Mouse (Mus musculus) urinary bladder, postnatal 4 days (tissue): ENCODE results near the gene Rnf135.
A peak's percentile ranks its signal among the peaks of the same experiment; 100 is the strongest.
"Not testable (repeated sequence)": the region's sequence is repeated elsewhere in the genome, so short reads cannot be mapped to it uniquely, and the experiment has no call there.

Experiments
- DNase-seq, 2 experiments: peaks; one replicate each; pipeline ENCODE4 v3.0.0; 2021 to 2022; ENCODE audit warnings: low spot score in 2 of 2

The Rnf135 gene

DNA sequence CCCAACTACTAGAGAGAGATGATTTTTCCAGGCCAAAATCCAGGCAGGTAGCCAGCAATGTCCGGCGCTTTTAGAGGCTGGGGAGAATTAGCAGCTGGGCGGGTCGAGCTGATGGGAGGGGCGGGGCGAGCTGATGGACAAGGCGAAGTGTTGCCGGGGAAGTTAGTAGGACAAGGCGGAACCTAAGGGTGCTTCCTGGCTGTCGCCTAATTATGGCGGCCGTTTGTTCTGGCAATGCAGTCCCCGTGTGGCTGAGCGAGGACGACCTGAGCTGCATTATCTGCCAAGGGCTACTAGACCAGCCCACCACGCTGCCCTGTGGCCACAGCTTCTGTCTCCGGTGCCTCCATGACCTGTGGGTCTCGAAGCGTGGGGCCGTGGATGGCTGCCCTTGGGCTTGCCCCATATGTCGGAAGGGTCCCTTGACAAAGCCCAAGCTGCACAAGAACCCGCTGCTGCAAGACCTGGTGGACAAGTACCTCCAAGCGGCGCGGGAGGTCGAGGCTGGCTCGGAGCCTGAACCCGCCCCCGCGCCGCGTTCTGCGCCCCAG is at the start of gene Rnf135:
Rnf135 (plus strand) TSS at position 147 of the 551 bp plus-strand sequence.
- peak; percentile 88 to 94 for DNase-seq

- DNase-seq: no peak
Measured at GRCm38 (mm10) chr11:80134744-80135143, 48.9 kb upstream of the Rnf135 start.

GRCm38 (mm10) chr11:80135954-80136683 is 47.5 kb upstream of the Rnf135 start:
- no peak for DNase-seq

- no peak for DNase-seq
Measured at GRCm38 (mm10) chr11:80136786-80137185, 46.9 kb upstream of the Rnf135 start.

- no peak for DNase-seq
Measured at GRCm38 (mm10) chr11:80137773-80138172, 45.9 kb upstream of the Rnf135 start.

DNA sequence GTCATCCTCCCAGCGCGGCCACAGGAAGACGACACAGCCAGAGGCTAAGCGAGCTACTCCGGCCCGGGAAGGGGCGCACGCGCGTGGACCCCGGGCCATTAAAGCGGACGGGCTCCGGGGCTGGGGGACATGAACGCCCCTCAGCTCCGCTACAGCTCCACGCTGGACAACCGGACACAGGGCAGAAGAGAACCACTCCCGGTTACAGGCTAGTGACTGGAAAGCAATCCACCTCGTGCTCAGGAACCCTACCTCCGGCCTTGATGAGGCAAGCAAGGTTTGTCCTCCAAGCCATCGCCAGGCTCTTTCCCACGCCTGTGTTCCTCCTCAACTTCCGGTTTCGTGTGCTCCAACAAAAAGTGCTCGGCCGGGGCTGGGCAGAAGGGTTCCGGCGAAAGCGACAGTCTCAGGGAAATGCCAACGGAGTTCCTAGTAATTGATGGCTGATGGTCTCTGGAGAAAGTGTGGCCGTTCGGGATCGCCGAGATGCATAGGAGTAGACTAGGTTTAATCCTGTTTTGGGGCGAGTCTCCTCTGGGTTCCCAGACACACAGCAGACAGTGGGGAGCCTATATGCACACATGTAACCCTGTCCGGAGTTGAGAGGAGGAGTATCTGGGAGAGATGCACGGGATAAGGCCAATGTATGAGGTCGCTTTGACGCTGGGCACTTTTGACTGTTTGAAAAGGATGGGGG is 41.7 kb upstream of the Rnf135 start, which contains the start of gene Tefm:
Tefm (minus strand) TSS at position 351 of the 697 bp plus-strand sequence.
- DNase-seq: peak; percentile 78 to 79

DNA sequence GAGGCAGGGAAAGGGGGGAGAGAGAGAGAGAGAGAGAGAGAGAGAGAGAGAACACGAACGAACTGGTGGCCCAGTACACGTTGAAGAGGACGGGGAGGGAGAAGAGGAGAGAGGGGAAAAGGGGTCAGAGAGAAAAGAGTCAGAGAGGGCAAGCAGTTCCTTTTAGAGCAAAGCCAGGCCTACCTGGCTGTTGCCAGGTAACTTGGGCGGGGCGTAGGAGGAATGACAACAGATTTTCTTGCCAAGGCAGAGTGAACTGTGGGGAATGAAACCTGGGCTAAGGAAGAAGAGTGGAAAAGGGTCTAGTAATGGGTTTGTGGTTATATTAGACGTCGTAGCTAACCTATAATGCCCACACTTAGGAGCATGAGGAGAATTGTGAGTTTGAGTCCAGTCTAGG is 40.8 kb upstream of the Rnf135 start:
- DNase-seq: no peak

- no peak for DNase-seq
Measured at GRCm38 (mm10) chr11:80145787-80146275, 37.8 kb upstream of the Rnf135 start.

GRCm38 (mm10) chr11:80147748-80148147 is 35.9 kb upstream of the Rnf135 start:
- no peak for DNase-seq

DNA sequence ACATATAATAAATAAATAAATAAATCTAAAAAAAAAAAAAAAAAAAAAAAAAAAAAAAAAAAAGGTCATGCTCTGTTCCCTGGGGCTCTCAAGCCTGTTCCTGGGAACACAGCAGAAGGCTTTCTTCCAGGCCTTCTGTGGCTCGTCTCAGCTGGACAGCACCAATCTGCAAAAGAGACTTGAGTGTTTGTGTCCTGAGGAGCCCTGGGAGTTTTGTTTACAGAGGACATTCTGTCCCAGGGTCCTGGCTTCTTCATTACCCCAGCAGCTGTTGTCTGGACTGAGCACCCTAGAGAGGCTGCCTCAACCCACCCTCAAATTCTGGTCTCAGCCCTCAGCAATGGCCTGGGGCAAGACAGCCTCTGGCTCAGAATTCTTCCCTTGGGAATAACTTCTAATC is 35.3 kb upstream of the Rnf135 start:
- DNase-seq: no peak

- not testable (repeated sequence) for DNase-seq
Measured at GRCm38 (mm10) chr11:80148974-80149373, 34.7 kb upstream of the Rnf135 start.

DNA sequence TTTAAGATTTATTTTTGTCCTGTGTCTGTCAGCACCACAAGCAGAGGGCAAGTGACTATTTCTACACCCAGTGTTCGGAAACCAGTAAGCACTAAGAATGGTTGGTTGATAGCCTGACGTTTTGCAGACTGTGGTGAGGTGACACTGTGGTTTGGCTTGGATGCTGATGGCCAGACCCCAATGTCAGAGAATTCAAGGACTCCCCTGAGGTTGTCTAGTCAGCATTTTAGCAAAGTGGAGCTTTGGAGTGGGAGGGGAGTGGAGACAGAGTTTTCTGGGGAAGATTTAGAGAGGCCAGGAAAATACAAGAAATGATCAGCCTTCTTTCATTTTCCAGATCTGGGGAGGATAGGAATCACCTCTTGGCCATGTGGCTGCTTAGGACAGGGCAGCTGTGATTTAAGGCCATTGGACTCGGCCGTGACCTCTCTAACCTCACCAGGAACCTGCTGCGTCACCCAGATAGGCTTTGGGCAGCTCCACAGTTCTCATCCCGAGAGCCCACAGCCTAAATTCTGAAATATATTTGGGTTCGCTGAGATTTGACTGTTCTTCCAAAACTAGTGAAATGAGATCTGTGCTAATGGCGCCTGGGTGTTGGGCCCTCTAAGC is 34.1 kb upstream of the Rnf135 start:
- no peak for DNase-seq

DNA sequence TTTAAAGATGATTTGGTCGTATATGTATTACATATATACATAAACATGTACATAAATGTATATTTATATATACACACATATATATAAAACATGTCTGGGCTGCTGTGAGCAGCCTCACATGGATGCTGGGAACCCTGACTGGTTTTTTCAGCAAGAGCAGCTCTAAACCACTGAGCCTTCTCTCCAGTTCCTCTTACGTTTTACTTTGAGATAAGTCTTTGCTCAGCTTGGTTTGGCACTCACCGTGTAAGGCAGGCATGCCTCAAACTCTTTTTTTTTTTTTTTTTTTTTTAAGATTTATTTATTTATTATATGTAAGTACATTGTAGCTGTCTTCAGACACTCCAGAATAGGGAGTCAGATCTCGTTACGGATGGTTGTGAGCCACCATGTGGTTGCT is 33.1 kb upstream of the Rnf135 start:
- no peak for DNase-seq

- no peak for DNase-seq
Measured at GRCm38 (mm10) chr11:80151541-80151940, 32.1 kb upstream of the Rnf135 start.

- DNase-seq: no peak
Measured at GRCm38 (mm10) chr11:80152376-80152775, 31.3 kb upstream of the Rnf135 start.

DNA sequence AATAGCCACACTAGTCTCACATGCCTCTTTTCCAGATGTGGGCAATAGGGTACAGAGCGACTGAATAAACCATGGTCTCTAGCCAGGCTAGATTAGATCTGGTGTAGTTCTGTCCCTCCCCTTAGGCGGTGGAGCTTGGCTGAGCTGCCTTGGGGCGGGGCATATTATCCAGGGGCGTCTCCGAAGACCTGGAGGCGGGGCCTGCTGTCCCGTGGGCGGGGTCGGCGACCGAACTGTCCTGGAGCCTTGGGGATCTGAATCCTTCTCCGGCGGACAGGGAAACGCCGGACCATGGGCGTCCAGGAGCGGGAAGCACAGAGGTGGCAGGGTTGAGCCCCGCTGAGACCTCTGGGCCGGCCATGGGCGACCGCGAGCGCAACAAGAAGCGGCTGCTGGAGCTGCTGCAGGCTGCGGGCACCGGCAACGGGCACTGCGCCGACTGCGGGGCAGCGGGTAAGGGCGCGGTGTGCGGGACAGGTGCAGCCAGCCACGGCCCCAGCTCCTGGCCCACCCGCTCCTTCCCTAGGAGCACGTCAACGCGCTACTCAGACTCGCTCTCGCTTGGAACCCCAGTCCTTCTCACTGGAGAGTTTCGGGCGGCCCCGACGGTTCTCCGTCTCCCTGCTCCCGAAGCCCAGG is 29.7 kb upstream of the Rnf135 start, which contains the start of gene Adap2:
Adap2 (plus strand) TSS at position 249 of the 639 bp plus-strand sequence.
- DNase-seq: peak; percentile 82 to 90

DNA sequence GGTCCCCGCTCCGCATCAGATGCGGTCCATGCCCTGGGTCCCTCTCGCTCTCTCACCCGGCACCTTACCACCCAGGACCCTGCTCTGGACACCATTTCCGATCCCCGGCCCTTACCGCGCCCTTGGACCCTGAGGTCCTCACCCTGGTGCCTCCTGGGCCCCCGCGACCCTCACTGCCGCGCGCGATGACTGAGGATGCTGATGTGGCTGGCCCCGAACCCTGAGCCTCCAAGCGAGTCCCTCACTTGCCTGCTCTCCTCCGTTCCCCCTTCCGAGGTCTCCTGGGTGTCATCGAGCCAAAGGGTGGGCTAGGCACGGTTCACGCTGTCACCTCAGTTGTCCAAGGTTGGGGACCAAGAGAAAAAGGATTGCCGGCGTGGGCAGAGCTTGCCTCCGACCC is 29.1 kb upstream of the Rnf135 start:
- no peak for DNase-seq

GRCm38 (mm10) chr11:80155541-80155940 is 28.1 kb upstream of the Rnf135 start:
- no peak for DNase-seq

GRCm38 (mm10) chr11:80155961-80156360 is 27.7 kb upstream of the Rnf135 start:
- no peak for DNase-seq

DNA sequence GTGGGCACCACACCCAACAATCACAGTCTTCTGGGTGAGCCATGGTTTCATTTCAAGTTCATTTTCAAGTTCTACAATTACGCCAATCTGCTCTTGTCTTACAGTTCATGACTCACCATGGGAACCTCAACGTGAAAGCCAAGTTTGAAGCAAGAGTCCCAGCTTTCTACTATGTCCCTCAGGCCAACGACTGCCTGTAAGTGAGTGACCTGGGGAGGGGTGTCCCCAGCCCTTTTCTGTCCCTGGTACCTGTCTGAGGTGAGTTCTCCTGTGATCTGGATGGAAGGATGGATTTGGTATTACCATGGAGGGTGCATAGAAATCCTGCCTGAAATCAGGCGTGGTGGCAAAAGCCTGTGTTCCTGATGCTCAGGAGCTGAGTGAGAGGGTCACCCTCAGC is 26.8 kb upstream of the Rnf135 start:
- no peak for DNase-seq

DNA sequence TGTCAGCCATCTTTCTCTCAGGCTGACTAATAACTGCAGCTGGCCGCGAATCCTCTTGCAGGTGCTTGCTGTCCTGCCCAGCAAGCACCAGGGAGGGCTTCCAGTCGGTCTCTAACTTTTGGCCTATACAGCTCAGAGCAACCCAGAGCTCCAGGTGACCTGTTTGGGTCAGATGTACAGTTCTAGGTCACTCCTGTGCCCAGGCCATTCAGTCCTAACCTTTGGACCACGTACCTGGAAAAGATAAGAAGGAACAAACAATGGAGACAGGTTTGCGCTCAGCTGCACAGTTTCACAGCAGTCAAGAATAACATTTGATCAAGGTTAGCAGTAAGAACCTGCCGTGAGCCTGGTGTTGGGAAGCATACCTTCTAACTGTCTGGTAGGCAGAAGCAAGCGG is 24.6 kb upstream of the Rnf135 start:
- DNase-seq: no peak

DNA sequence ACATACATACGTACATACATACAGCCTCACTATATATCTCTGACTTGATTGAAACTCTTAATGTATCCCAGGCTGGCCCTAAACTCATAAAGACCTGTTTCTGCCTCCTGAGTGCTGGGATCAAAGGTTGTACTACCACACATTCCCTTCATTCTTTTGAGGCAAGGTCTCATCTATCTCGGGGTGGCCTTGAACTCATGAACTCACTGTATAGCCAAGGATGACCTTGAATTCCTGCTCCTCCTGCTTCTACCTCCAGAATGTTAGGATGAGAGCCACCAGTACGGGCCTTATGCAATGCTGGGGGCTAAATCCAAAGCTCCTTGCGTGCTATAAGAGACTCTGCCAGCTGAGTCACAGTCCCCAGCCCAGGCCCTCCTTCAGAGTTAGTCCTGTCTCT is 22.6 kb upstream of the Rnf135 start:
- no peak for DNase-seq
